In the genomic region with DNA sequence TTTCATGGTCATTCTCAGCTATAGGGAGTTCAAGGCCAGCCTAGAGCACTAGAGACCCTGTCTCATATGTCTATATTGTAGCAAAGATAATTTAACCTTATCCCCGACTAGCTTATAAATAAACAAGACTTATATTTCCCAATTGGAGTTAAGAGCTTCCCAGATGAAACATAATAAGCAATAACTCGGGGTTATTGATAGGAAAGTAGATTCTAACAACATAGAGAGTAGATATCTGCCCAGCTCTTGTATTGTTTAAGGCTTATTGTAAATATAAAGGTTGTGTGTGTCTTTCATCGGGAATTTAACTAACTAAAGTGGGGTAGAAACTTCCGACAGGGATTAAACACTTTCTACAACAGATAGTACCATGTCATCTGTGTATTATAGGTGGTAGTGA, we compare ENCODE assay signal across 16 mouse cellular contexts.
"Had no signal": no experiment of that assay in that cellular context is flagged by ENCODE, and none has a peak within 500 bp of the region (broad histone marks: within the 10 kb centered on the region; RNA-seq: fewer than 3 reads in every experiment).

No protein-coding gene starts in this region.

- DNase-seq: kidney, adult 8-10 months; kidney, postnatal 36 days; left cerebral cortex, postnatal 4 days; liver, embryonic 13.5 days; lung, adult 18-20 months; lung, postnatal 10 days; retina, postnatal 1 day; right cerebral cortex, postnatal 4 days; thymus, adult 18-20 months; thymus, postnatal 25 days had no signal

- H3K27me3 ChIP-seq: limb, embryonic 15.5 days had no signal

- H3K9me3 ChIP-seq: intestine, embryonic 15.5 days; limb, embryonic 15.5 days; liver, embryonic 13.5 days; megakaryocyte, embryonic 14.5 days; midbrain, embryonic 12.5 days had no signal

- H3K4me3 ChIP-seq: intestine, embryonic 15.5 days; layer of hippocampus, adult 2 months; liver, embryonic 13.5 days; megakaryocyte, embryonic 14.5 days; midbrain, embryonic 12.5 days had no signal

- H3K27ac ChIP-seq: intestine, embryonic 15.5 days; kidney, postnatal 0 days; layer of hippocampus, adult 2 months; liver, embryonic 13.5 days; midbrain, embryonic 12.5 days had no signal

- ATAC-seq: intestine, embryonic 15.5 days had no signal

- H3K36me3 ChIP-seq: intestine, embryonic 15.5 days; limb, embryonic 15.5 days; liver, embryonic 13.5 days; midbrain, embryonic 12.5 days had no signal

- H3K4me2 ChIP-seq: liver, embryonic 13.5 days had no signal

- H3K9ac ChIP-seq: intestine, embryonic 15.5 days; limb, embryonic 15.5 days; liver, embryonic 13.5 days; midbrain, embryonic 12.5 days had no signal

- H3K4me1 ChIP-seq: liver, embryonic 13.5 days had no signal
